Mouse (Mus musculus) brain, embryonic 14.5 days (tissue): ENCODE measurements at regions not wholly inside any gene's neighbourhood (a gene's known extent, or its start where the extent isn't known, plus 50 kb on each side); places are given as distances from the start of the nearest gene placed in this dataset.

Source experiments
- CTCF ChIP-seq: fragments of 200-500 bp; IDR thresholded peaks from 2 replicates; pipeline ENCODE4 v1.5.1; 2012; ENCODE audit warnings: inconsistent platforms, mild to moderate bottlenecking, moderate library complexity, borderline replicate concordance; ENCODE audit not compliant: insufficient read depth, insufficient read length; ENCODE audit errors: extremely low read depth
- POLR2A ChIP-seq: fragments of 200-500 bp; IDR thresholded peaks from 2 replicates; pipeline ENCODE4 v1.6.1; 2012; ENCODE audit warnings: mild to moderate bottlenecking, inconsistent platforms, borderline replicate concordance; ENCODE audit not compliant: poor library complexity, insufficient read depth, insufficient read length, severe bottlenecking; ENCODE audit errors: extremely low read depth

DNA sequence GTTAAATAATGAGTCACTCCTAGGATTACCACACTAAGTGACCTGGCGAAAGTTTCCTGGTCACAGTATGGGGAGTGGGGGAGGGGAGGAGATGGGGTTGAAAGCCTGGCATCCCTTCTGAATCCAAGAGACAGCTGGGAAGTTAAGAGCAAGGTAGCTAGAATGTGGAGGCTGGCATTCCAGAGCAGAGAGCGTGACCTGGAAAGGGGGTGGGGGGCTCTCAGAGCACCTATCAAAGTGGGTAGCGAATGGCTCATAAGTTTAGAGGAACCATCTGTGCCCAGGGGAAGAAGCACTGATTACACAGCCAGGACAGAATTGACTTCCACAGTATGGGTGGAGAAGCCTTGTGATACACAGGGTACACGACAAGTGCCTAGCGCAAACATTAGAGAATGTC, 65.4 kb downstream of the Ing2 start:
- TF ChIP-seq POLR2A = no peak
- no peak for TF ChIP-seq CTCF
